Mouse (Mus musculus) C2C12 (cell line): ENCODE results near the gene Hrh3.

Source experiments
- CTCF ChIP-seq: IDR thresholded peaks from one replicate; pipeline ENCODE4 v1.5.1; 2011; ENCODE audit not compliant: control insufficient read depth, insufficient read depth, insufficient read length
- MAX ChIP-seq: IDR thresholded peaks from one replicate; pipeline ENCODE4 v1.6.1; 2011; ENCODE audit warnings: mild to moderate bottlenecking, control low read depth
- MYOD1 ChIP-seq: IDR thresholded peaks from one replicate; pipeline ENCODE4 v1.6.1; 2011; ENCODE audit warnings: low read depth; ENCODE audit not compliant: control insufficient read depth, insufficient read length
- MYOG ChIP-seq: IDR thresholded peaks from one replicate; pipeline ENCODE4 v1.6.1; 2011; ENCODE audit not compliant: control insufficient read depth, insufficient read length; ENCODE audit errors: extremely low read depth

DNA sequence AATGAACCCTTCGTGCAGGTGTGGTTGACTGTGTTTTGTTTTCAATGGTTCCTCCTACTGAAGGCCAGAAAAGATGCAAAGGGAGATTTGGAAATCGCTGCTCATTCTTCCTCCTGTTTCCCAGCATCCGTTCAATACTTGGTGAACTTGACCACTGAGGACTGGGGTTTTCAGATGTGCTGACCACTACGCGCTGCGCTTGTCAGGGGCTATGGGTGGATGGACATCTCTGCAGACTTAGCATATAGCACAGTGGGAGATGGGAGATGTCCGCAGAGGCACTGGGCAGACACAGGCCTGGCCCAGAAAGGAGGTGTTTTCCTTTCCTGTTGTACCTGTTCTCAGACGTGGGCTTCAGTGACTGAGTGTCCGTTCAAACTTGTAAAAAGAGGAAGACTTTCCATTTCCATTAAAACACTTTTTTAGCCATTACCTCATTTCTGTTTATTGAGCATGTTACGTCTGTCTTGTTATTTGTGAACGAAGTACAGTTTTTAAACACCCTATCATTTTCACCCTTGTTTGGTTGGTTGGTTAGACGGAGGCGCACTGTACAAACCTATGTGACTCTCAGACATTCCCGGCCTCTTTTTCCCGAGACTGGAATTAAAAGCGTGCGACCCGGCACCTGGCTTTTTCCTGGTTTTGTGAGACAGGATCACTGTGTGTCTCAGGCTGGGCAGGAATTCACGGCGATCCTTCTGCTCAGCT, 34.4 kb downstream of the Hrh3 start:
- TF ChIP-seq CTCF (no peak), MYOG (no peak), MYOD1 (no peak), MAX (no peak)
